11 mouse cellular contexts compared by ENCODE assay signal in the genomic region with DNA sequence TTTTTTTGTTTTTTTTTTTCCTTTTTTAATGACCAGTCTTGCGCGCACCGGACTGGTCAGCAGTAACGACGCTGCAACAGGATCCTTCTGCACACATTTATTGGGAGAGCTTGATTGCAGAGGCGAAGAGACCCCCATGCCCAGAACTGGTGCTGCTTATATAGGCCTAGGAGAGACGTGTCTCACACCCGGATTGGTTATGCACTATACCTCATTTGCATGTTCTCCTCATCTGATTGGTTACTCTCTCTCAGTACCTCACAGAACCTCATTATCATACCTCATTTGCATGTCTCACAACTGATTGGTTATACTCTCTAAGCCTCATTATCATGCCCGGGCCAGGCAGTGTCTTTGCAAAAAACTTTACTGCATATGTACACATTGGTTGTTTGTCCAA. TPM values are rescaled to one million over a fixed set of nuclear protein-coding genes. Genes with fewer than 3 reads are reported as not detected.
A peak's percentile ranks its signal among the peaks of the same experiment; 100 is the strongest.
DNase-seq lines count a peak whose midpoint lies in the region; TF ChIP-seq lines count a peak whose summit lies in the region.
"Not testable (repeated sequence)": the region's sequence is repeated elsewhere in the genome, so short reads cannot be mapped to it uniquely, and the experiment has no call there.
"Had no signal": no experiment of that assay in that cellular context is flagged by ENCODE, and none has a peak within 500 bp of the region (broad histone marks: within the 10 kb centered on the region; RNA-seq: fewer than 3 reads in every experiment).

No protein-coding gene starts in this region.

- not testable (repeated sequence) for TF ChIP-seq CTCF in MEL (IDR thresholded peaks at IDR 0.05 in 2 of 3, conservative IDR thresholded peaks at IDR 0.05 in 1 of 3; ENCODE audit: control insufficient read depth in 1 of 3, insufficient read depth in 1 of 3, low read depth in 2 of 3, low read length in 3 of 3, poor library complexity in 1 of 3, severe bottlenecking in 1 of 3)

- not testable (repeated sequence) for H3K9ac ChIP-seq in MEL (ENCODE audit: control insufficient read depth, low read depth, low read length, poor library complexity, severe bottlenecking)

- TF ChIP-seq POLR2A in MEL (IDR thresholded peaks at IDR 0.05; ENCODE audit: control insufficient read depth in 1 of 2, insufficient read depth in 1 of 2, low read depth in 1 of 2, low read length in 2 of 2, poor library complexity in 1 of 2), result peak in 1 of 2 experiments; percentile 9; a peak in 1 of 4 replicates

- not testable (repeated sequence) for H3K4me1 ChIP-seq in MEL (ENCODE audit: control insufficient read depth in 1 of 2, insufficient read depth in 2 of 2, low read length in 2 of 2)

- TF ChIP-seq EP300 in MEL (IDR thresholded peaks at IDR 0.05; ENCODE audit: low read depth in 1 of 2, low read length in 2 of 2), result not testable (repeated sequence)

- DNase-seq in ES-CJ7 (ENCODE audit: low read depth, low spot score) (peak; percentile 44), MEL (ENCODE audit: low read depth, low spot score) (peak; percentile 72), R1 (ENCODE audit: low read depth, low spot score) (peak; percentile 68), ZHBTc4 (ENCODE audit: low read depth, low spot score) (peak; percentile 38)
- DNase-seq in heart, adult 11 months, result peak; percentile 63

- TF ChIP-seq RAD21 in MEL (IDR thresholded peaks at IDR 0.05; ENCODE audit: low read depth, low read length), result not testable (repeated sequence)

- peaks cover 63% of the 10 kb centered on the region for H3K79me2 ChIP-seq in MEL (ENCODE audit: control insufficient read depth, insufficient read depth, low read length, poor library complexity)

- H3K27ac ChIP-seq in MEL (ENCODE audit: control insufficient read depth, low read depth, low read length), result not testable (repeated sequence)

- H3K4me3 ChIP-seq in MEL (ENCODE audit: control insufficient read depth in 1 of 2, insufficient read depth in 1 of 2, low read depth in 2 of 2, low read length in 2 of 2), result not testable (repeated sequence)

- not testable (repeated sequence) for H3K27me3 ChIP-seq in MEL (ENCODE audit: control insufficient read depth in 1 of 2, insufficient read depth in 2 of 2, low read length in 2 of 2)

- not testable (repeated sequence) for H3K9me3 ChIP-seq in MEL (replicated peaks; ENCODE audit: insufficient read depth, low read length)

- H3K36me3 ChIP-seq in MEL (ENCODE audit: control insufficient read depth in 1 of 2, insufficient read depth in 2 of 2, low read length in 2 of 2), result peaks cover 21 to 50% of the 10 kb centered on the region in 2 experiments

TF ChIP-seq in MEL, 35 proteins besides CTCF, POLR2A, EP300 and RAD21:
- peak; percentile 62 for TF ChIP-seq TBP (IDR thresholded peaks at IDR 0.05; ENCODE audit: low read depth, low read length)

RNA-seq across cellular contexts. Expression of a gene that starts 7.7 kb away (rescaled TPM):
- total RNA-seq in MEL (2012; rRNA removed), result 17.7 and 18.7 TPM in 2 replicates
- 10 to 100 TPM in 1 of 2 experiments, not detected in 1; 30.7 TPM for polyA plus RNA-seq in MEL (2012; ENCODE audit: insufficient read depth in 1 of 2, insufficient read length in 2 of 2, low read depth in 1 of 2, low replicate concordance in 2 of 2, missing spikeins in 1 of 2)

RNA-seq across cellular contexts. Expression of a gene that starts 8.1 kb away (rescaled TPM):
- total RNA-seq in MEL (2012; rRNA removed), result 155 TPM in 2 replicates
- polyA plus RNA-seq in MEL (2012; ENCODE audit: insufficient read depth in 1 of 2, insufficient read length in 2 of 2, low read depth in 1 of 2, low replicate concordance in 2 of 2, missing spikeins in 1 of 2), result 100 to 1,000 TPM in 1 of 2 experiments, not detected in 1; 643 TPM

RNA-seq across cellular contexts. Expression of a gene that starts 34.7 kb away (rescaled TPM):
- total RNA-seq in MEL (2012; rRNA removed), result not detected in 2 replicates
- polyA plus RNA-seq in MEL (2012; ENCODE audit: insufficient read depth in 1 of 2, insufficient read length in 2 of 2, low read depth in 1 of 2, low replicate concordance in 2 of 2, missing spikeins in 1 of 2), result not detected
- total RNA-seq: CH12.LX had no signal
- polyA plus RNA-seq: G1E had no signal

RNA-seq across cellular contexts. Expression of a gene that starts 36.0 kb away (rescaled TPM):
- total RNA-seq in MEL (2012; rRNA removed), result 0.46 and 1.4 TPM in 2 replicates
- polyA plus RNA-seq in MEL (2012; ENCODE audit: insufficient read depth in 1 of 2, insufficient read length in 2 of 2, low read depth in 1 of 2, low replicate concordance in 2 of 2, missing spikeins in 1 of 2), result 1 to 10 TPM in 1 of 2 experiments, not detected in 1; 3.2 TPM
- total RNA-seq: adrenal gland, adult 2 months; adrenal gland, postnatal 14 days; adrenal gland, postnatal 25 days; adrenal gland, postnatal 36 days; G1E had no signal
- polyA plus RNA-seq: G1E had no signal
